Mouse (Mus musculus) stomach, postnatal 0 days (tissue): ENCODE measurements around the gene Lama2. TPM values are rescaled to one million over a fixed set of nuclear protein-coding genes. Genes with fewer than 3 reads are reported as not detected.

Source experiments
- ATAC-seq: fragments of 200-750 bp; cut with Nextera tagmentation; 2 replicates; pipeline ENCODE4 v1.8.0; 2017; ENCODE audit not compliant: low FRiP score, low TSS enrichment
- DNase-seq: peaks from one replicate; pipeline ENCODE4 v3.0.0-alpha.2; 2016; ENCODE audit warnings: low spot score
- H3K27ac ChIP-seq: fragments of 300-500 bp; sonication (generic); replicated peaks from 2 replicates; pipeline ENCODE4 v1.5.1; 2014; ENCODE audit warnings: mild to moderate bottlenecking, control low read depth
- H3K27me3 ChIP-seq: fragments of 300-500 bp; sonication (generic); 2 replicates; pipeline ENCODE4 v1.6.1; 2014; ENCODE audit warnings: low read length; ENCODE audit not compliant: control insufficient read depth, insufficient read depth
- H3K36me3 ChIP-seq: fragments of 300-500 bp; sonication (generic); 2 replicates; pipeline ENCODE4 v1.6.1; 2014; ENCODE audit warnings: low read length, mixed read lengths; ENCODE audit not compliant: control insufficient read depth, insufficient read depth
- H3K4me1 ChIP-seq: fragments of 300-500 bp; sonication (generic); replicated peaks from 2 replicates; pipeline ENCODE4 v1.6.1; 2014; ENCODE audit warnings: antibody characterized with exemption; ENCODE audit not compliant: control insufficient read depth, insufficient read depth
- H3K4me2 ChIP-seq: fragments of 300-500 bp; sonication (generic); replicated peaks from 2 replicates; pipeline ENCODE4 v1.6.1; 2014; ENCODE audit warnings: low read depth, mild to moderate bottlenecking, control low read depth, moderate library complexity
- H3K4me3 ChIP-seq: fragments of 300-500 bp; sonication (generic); 2 replicates; pipeline ENCODE4 v1.5.1; 2014; ENCODE audit warnings: low read depth, low read length, control low read depth
- H3K9ac ChIP-seq: fragments of 300-500 bp; sonication (generic); 2 replicates; pipeline ENCODE4 v1.6.1; 2014; ENCODE audit warnings: mild to moderate bottlenecking, low read length, control low read depth, mixed read lengths
- H3K9me3 ChIP-seq: fragments of 300-500 bp; sonication (generic); 2 replicates; pipeline ENCODE4 v1.6.1; 2016; ENCODE audit warnings: low read length; ENCODE audit not compliant: control insufficient read depth
- CTCF ChIP-seq: IDR thresholded peaks from 2 replicates; pipeline ENCODE4 v1.5.1; 2016; ENCODE audit warnings: antibody characterized with exemption, low read depth, mild to moderate bottlenecking, moderate library complexity
- EP300 ChIP-seq: optimal IDR thresholded peaks from 2 replicates; pipeline ENCODE3; 2016; ENCODE audit warnings: antibody characterized with exemption
- WGBS: fragments of 180-500 bp; shearing (Covaris S2); extraction: QIAGEN DNeasy Blood & Tissue Kit; methylation state at CpG from one replicate; pipeline ENCODE4 v1.1.7; 2014; 5-methylcytosine and 5-hydroxymethylcytosine counted together
- polyA plus RNA-seq: library from polyadenylated mRNA; unstranded; fragments of >200 nt; fragmentation: Nextera tagmentation; extraction: Ambion mirVana; gene quantifications from 2 replicates; pipeline ENCODE4 v1.2.1, GENCODE M21; 2015

Gene Lama2
- polyA plus RNA-seq, 1 experiment from 2014 or later, result 12.8 TPM

DNA sequence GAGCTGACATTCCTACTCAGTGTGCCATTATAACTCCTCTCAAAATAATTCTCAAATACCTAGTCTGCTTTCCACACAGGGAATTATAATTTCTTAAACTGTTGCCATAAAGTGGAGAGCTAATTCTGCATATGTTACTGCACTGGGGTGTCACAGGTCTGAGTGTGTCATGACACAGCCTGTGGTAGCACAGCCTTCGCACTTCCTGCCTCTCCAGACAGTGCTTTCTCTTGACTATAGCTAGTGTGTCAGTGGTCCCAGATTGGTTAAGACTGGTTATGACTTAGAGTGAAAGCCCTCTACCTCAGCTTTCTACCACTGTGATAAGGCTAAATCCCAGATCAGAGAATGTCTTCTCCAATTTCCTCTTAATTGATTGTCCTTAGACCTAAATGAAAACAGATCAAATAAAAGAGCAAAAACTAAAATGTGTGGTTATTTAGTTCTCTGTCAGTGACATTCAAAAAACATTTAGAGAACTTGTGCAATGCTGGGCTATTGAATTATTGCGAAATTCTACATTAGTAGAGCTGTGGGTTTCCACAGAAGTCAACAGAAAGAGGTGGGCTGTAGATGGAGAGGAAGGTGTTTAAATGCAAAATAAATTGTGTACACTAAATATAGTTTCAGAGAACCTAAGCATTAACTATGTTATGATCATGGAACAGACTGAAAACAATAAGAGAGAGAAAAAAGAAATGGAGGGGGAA, 502.5 kb downstream of the Lama2 start:
- no peaks in the 10 kb centered on the region for H3K9me3 ChIP-seq
- ATAC-seq, result no peak
- H3K9ac ChIP-seq, result no peak overlapping the region
- no peak for TF ChIP-seq CTCF
- TF ChIP-seq EP300, result no peak
- H3K4me3 ChIP-seq, result no peak overlapping the region
- no peaks in the 10 kb centered on the region for H3K4me1 ChIP-seq
- DNase-seq, result no peak
- WGBS, result 78% methylated on average over 2 of the region's 2 CpGs
- H3K4me2 ChIP-seq, result no peak overlapping the region
- no peaks in the 10 kb centered on the region for H3K27me3 ChIP-seq
- no peak overlapping the region for H3K27ac ChIP-seq
- H3K36me3 ChIP-seq, result no peaks in the 10 kb centered on the region

DNA sequence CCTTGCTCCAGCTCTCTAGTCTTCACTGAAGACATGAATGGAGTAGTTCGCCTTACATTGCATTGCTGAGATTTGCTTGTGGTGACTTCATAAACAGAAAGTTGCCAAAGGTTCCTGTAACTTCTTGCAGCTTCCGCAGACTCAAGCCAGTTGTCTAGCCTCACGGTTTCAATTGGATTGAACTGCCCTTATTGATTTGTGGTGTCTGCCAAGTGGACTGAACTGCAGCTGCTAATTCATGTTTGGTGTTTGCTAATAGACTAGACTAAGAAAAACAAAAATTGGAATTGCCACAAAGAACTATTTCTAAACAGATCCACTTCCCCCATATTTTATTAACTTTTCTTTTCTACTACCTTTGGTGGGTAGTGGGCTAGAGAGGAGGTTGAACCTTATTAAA, 505.4 kb downstream of the Lama2 start:
- Histone ChIP-seq H3K27ac (no peak overlapping the region), H3K4me2 (no peak overlapping the region), H3K9me3 (no peaks in the 10 kb centered on the region), H3K4me1 (no peaks in the 10 kb centered on the region), H3K4me3 (no peak overlapping the region), H3K27me3 (no peaks in the 10 kb centered on the region), H3K36me3 (no peaks in the 10 kb centered on the region), H3K9ac (no peak overlapping the region)
- DNase-seq (no peak), ATAC-seq (no peak)
- 90% methylated on average over 3 of the region's 3 CpGs for WGBS
- TF ChIP-seq EP300, result no peak
- TF ChIP-seq CTCF, result no peak

DNA sequence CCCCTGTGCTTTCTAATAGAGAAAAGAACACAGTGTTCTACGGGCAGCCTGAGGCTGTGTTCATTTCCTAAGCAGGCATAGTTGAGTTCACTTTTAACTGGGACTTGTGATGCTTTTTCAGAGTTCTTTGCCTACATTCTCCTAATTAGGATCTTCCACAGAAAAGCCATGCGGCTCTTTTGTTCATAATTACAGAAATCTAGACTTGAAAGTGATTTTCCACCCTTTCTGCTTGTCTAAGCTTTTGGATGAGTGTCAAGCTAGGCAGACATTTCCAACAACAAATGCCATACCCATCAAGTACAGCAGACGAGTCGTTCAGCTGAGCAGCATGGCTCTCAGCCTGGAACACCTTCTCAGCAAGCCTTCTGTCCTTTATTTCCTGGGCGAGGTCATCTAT, 515.7 kb downstream of the Lama2 start:
- ATAC-seq (no peak), DNase-seq (no peak)
- Histone ChIP-seq H3K4me3 (no peak overlapping the region), H3K9me3 (no peaks in the 10 kb centered on the region), H3K9ac (no peak overlapping the region), H3K27me3 (no peaks in the 10 kb centered on the region), H3K4me1 (no peaks in the 10 kb centered on the region), H3K4me2 (no peak overlapping the region), H3K27ac (no peak overlapping the region), H3K36me3 (no peaks in the 10 kb centered on the region)
- TF ChIP-seq CTCF, result no peak
- no peak for TF ChIP-seq EP300
- WGBS, result 83% methylated on average over 5 of the region's 5 CpGs

DNA sequence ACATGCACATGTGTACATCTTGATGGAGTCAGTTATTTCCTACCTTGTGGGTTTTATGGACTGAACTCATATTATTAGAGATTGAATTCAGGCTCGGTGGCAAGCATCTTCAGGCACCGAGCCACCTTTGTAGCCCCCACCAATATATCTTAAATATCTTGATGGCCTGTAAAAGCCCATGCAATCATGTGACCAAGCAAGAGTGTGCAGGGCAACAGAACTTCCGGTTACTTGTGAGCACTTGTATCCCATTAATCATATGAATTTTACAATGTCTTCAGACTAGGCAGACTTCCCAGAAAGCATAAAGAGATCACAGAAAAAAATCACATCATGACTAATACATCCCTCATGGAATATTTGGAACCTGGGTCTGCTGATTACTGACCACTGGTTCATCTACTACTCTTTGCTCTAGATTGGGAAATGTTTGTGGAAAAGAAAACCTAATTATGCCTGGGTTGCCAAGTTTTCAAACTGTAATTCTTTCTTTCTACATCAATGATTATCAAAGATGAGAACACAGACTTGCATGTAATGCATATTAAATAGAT, 517.7 kb downstream of the Lama2 start:
- H3K4me3 ChIP-seq, result no peak overlapping the region
- no peak for DNase-seq
- H3K27ac ChIP-seq, result no peak overlapping the region
- H3K9ac ChIP-seq, result no peak overlapping the region
- no peaks in the 10 kb centered on the region for H3K27me3 ChIP-seq
- ATAC-seq, result no peak
- no peak overlapping the region for H3K4me2 ChIP-seq
- H3K9me3 ChIP-seq, result no peaks in the 10 kb centered on the region
- H3K4me1 ChIP-seq, result no peaks in the 10 kb centered on the region
- no peaks in the 10 kb centered on the region for H3K36me3 ChIP-seq
- TF ChIP-seq EP300, result no peak
- no peak for TF ChIP-seq CTCF
- 59% methylated on average over 3 of the region's 3 CpGs for WGBS

DNA sequence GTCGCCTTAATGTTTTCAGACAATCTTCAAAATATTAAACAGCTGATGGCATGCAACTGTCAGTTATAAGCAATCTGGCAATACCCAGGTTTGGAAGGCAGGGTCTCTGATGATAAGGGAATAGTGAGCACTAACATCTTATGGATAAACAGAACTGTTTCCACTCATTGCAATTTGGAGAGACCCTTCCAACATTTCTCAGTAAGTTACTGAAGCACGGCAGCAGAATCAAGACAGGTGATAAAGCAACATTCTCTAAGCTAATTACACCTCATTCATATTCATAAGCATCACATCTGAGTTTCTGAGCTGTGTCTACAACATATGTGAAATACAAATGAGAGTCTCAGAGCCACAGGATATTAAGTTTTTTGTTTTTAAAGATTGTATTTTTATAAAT, 542.4 kb downstream of the Lama2 start:
- Histone ChIP-seq H3K36me3 (no peaks in the 10 kb centered on the region), H3K9me3 (no peaks in the 10 kb centered on the region), H3K9ac (no peak overlapping the region)

DNA sequence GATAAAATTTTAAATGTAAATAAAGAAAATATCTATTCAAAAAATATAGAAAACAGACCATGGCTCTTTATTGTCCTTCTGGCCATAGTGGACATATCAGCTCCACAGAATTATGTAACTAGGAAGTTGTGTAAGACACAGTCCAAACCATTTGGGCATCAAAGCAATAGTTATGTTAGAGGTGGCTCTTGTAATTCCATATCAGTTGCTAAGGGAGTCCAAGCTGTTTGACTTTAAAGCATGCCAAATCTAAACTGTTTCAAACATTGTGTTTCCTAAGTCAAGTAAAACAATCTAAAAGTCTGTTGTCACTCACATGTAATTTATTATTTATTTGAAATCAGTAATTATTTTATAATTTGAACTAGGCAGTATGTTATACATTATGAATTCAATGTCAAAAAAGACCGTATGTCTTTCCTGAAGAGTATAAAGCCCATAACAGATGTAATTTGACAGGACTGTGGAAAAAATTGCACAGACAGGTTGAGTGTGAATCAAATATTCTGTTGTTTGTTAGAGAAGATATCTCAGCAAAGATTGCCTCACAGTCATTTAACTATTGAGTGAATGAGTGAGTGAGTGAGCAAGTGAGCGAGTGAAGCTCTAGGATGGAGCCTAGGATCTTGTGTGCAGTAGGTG, 550.6 kb downstream of the Lama2 start:
- TF ChIP-seq CTCF (no peak), EP300 (no peak)
- no peaks in the 10 kb centered on the region for H3K4me1 ChIP-seq
- 82% methylated on average over 2 of the region's 2 CpGs for WGBS
- no peak for ATAC-seq
- H3K36me3 ChIP-seq, result no peaks in the 10 kb centered on the region
- no peak overlapping the region for H3K4me2 ChIP-seq
- no peak overlapping the region for H3K4me3 ChIP-seq
- H3K9me3 ChIP-seq, result no peaks in the 10 kb centered on the region
- no peaks in the 10 kb centered on the region for H3K27me3 ChIP-seq
- H3K27ac ChIP-seq, result no peak overlapping the region
- no peak for DNase-seq
- no peak overlapping the region for H3K9ac ChIP-seq

More for the DNA sequence above, 542.4 kb downstream of the Lama2 start:
- no peaks in the 10 kb centered on the region for H3K27me3 ChIP-seq
- no peak overlapping the region for H3K27ac ChIP-seq
- 90% methylated on average over 2 of the region's 2 CpGs for WGBS
- no peaks in the 10 kb centered on the region for H3K4me1 ChIP-seq
- H3K4me2 ChIP-seq, result no peak overlapping the region
- TF ChIP-seq CTCF (no peak), EP300 (no peak)
- H3K4me3 ChIP-seq, result no peak overlapping the region
- ATAC-seq (no peak), DNase-seq (no peak)
